Mouse (Mus musculus): ENCODE results near the gene Acsm2. TPM values are rescaled to one million over a fixed set of nuclear protein-coding genes. Genes with fewer than 3 reads are reported as not detected.

The Acsm2 gene
- polyA plus RNA-seq (2012; fragmentation: generic; extraction: Trizol) = not detected
- long read RNA-seq, experiment 1 = 0 reads
- long read RNA-seq, experiment 2 = 0 reads

DNA sequence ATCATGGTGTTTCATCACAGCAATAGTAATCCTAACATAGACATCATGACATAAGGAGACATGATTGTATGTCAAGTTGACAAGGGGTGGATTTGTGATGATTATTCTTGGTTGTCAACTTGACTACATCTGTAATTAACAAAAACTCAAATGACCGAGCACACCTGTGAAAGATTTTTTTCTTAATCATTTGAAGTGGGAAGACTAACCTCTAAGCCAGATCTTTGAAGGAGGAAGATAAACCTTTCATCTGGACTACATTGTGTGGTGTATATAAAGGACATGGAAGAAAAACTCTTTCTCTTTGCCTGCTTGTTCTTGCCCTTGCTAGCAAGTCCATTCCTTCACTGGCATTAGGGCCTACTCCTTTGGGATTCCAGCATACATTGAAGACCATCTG, at the start of gene Acsm2:
Gene Acsm2, plus strand, starts transcription at position 301 of the 400 bp plus-strand sequence.
- Histone ChIP-seq H3K79me3 (ENCODE audit: low read depth) (no peaks in the 10 kb centered on the region), H3K79me2 (ENCODE audit: control insufficient read depth, insufficient read depth) (no peaks in the 10 kb centered on the region), H3K27me3 (ENCODE audit: control insufficient read depth, insufficient read depth, insufficient read length) (no peaks in the 10 kb centered on the region), H3ac (ENCODE audit: control insufficient read depth, insufficient read length, low read depth) (no peak within 1 kb of the TSS), H3K36me3 (ENCODE audit: control insufficient read depth, insufficient read depth) (no peaks in the 10 kb centered on the region), H3K4me3 (ENCODE audit: insufficient read depth, poor library complexity, severe bottlenecking) (no peak within 1 kb of the TSS)
- TF ChIP-seq FOSL1 (IDR thresholded peaks at IDR 0.05; ENCODE audit: insufficient read depth, low read length, poor library complexity, severe bottlenecking) (no peak), USF1 (IDR thresholded peaks at IDR 0.05; ENCODE audit: low read depth) (no peak), CEBPB (IDR thresholded peaks at IDR 0.05; ENCODE audit: low read depth) (no peak), MYOD1 (IDR thresholded peaks at IDR 0.05; ENCODE audit: control insufficient read depth, insufficient read length, low read depth) (no peak), MAX (IDR thresholded peaks at IDR 0.05) (no peak), CTCF (IDR thresholded peaks at IDR 0.05; ENCODE audit: control insufficient read depth, insufficient read depth, insufficient read length) (no peak), MYOG (IDR thresholded peaks at IDR 0.05; ENCODE audit: control insufficient read depth, extremely low read depth, insufficient read length) (no peak)

DNA sequence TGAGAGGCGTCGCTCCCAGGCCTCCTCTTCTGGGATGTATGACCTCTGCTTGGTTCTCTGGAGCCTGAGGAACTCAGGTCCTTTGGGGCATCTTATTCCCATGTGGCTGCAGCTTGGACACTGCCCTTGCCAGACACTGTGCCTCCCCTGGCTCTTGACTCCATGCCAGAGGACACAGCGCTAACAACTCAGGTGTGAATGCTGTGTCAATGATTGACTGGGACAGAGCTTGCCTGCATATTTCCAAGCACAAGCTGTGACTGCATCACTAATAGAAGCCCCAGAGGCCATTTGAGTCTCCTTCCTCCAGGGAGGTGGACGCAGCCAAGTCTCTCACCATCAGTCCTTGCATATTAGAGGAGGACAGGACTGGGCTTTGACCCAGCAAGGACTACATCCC, 43.0 kb upstream of the Acsm2 start:
- TF ChIP-seq MYOG (IDR thresholded peaks at IDR 0.05; ENCODE audit: control insufficient read depth, extremely low read depth, insufficient read length) (no peak), MYOD1 (IDR thresholded peaks at IDR 0.05; ENCODE audit: control insufficient read depth, insufficient read length, low read depth) (no peak), MAX (IDR thresholded peaks at IDR 0.05) (no peak), CEBPB (IDR thresholded peaks at IDR 0.05; ENCODE audit: low read depth) (no peak), USF1 (IDR thresholded peaks at IDR 0.05; ENCODE audit: low read depth) (no peak), FOSL1 (IDR thresholded peaks at IDR 0.05; ENCODE audit: insufficient read depth, low read length, poor library complexity, severe bottlenecking) (no peak), CTCF (IDR thresholded peaks at IDR 0.05; ENCODE audit: control insufficient read depth, insufficient read depth, insufficient read length) (no peak)
- no peak overlapping the region for H3K4me3 ChIP-seq (ENCODE audit: insufficient read depth, poor library complexity, severe bottlenecking)
- H3K36me3 ChIP-seq (ENCODE audit: control insufficient read depth, insufficient read depth) = no peaks in the 10 kb centered on the region
- H3K79me3 ChIP-seq (ENCODE audit: low read depth) = no peaks in the 10 kb centered on the region
- H3K79me2 ChIP-seq (ENCODE audit: control insufficient read depth, insufficient read depth) = no peaks in the 10 kb centered on the region
- no peak overlapping the region for H3ac ChIP-seq (ENCODE audit: control insufficient read depth, insufficient read length, low read depth)
- no peaks in the 10 kb centered on the region for H3K27me3 ChIP-seq (ENCODE audit: control insufficient read depth, insufficient read depth, insufficient read length)

DNA sequence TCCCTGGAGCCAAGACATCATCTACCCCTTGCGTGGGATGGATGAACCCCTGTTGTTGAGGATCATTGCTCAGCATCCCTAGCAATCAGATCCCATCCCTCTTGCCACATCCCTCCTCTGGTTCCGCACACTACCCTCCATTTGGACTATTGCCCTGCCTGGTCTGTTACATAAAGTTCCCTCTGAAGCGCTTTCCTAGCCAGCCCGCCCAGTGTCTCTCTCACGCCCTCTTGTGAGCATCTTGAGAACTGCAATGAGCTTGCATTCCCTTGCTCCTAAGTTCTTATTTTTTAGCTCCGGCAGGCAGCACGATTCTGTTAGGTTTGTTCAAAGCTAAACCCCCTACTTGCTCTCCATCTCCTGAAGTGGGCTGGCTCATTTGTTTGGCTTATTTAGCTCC, 41.1 kb upstream of the Acsm2 start:
- Histone ChIP-seq H3K79me3 (ENCODE audit: low read depth) (no peaks in the 10 kb centered on the region), H3K4me3 (ENCODE audit: insufficient read depth, poor library complexity, severe bottlenecking) (no peak overlapping the region), H3K36me3 (ENCODE audit: control insufficient read depth, insufficient read depth) (no peaks in the 10 kb centered on the region), H3K27me3 (ENCODE audit: control insufficient read depth, insufficient read depth, insufficient read length) (no peaks in the 10 kb centered on the region), H3K79me2 (ENCODE audit: control insufficient read depth, insufficient read depth) (no peaks in the 10 kb centered on the region), H3ac (ENCODE audit: control insufficient read depth, insufficient read length, low read depth) (no peak overlapping the region)
- TF ChIP-seq CTCF (IDR thresholded peaks at IDR 0.05; ENCODE audit: control insufficient read depth, insufficient read depth, insufficient read length) (no peak), MAX (IDR thresholded peaks at IDR 0.05) (no peak), FOSL1 (IDR thresholded peaks at IDR 0.05; ENCODE audit: insufficient read depth, low read length, poor library complexity, severe bottlenecking) (no peak), MYOD1 (IDR thresholded peaks at IDR 0.05; ENCODE audit: control insufficient read depth, insufficient read length, low read depth) (no peak), MYOG (IDR thresholded peaks at IDR 0.05; ENCODE audit: control insufficient read depth, extremely low read depth, insufficient read length) (no peak), CEBPB (IDR thresholded peaks at IDR 0.05; ENCODE audit: low read depth) (no peak), USF1 (IDR thresholded peaks at IDR 0.05; ENCODE audit: low read depth) (no peak)

DNA sequence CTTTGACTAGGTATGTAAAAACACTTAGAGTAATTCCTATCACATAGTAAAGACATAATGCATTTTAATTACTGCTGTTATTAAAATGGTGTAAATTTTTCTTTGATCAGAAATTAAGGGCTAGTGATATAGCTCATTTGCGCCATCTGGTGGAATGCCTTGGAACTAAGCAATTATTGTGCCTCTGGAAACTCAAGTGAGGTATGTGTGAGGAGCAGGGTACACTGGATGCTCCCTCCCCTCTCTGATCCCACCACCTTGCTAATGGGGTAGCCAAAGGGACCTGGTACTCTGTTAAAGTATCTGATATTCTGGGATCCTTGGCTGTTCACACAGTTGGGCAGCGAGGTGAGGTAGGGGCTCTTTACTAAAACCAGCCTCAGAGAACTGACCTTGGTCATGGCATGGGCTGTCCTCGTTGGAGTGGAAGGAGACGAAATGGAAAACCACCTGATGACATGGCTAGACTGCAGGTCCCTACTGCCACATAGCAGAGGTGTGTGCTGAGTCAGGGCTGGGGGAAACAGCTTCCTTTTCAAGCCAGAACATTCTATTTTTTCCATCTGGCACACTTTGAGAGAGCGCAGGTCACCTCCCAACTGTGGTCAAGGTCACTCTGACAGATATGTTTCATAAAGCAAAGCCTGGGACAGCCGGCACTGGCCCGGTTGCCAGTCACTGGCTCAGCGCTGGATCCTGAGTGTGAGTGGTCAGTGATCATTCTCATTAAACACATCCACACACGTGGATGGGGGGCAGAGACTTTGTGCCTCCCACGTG, 38.5 kb upstream of the Acsm2 start:
- Histone ChIP-seq H3K4me3 (ENCODE audit: insufficient read depth, poor library complexity, severe bottlenecking) (no peak overlapping the region), H3K27me3 (ENCODE audit: control insufficient read depth, insufficient read depth, insufficient read length) (no peaks in the 10 kb centered on the region), H3K79me3 (ENCODE audit: low read depth) (no peaks in the 10 kb centered on the region), H3ac (ENCODE audit: control insufficient read depth, insufficient read length, low read depth) (no peak overlapping the region), H3K36me3 (ENCODE audit: control insufficient read depth, insufficient read depth) (no peaks in the 10 kb centered on the region), H3K79me2 (ENCODE audit: control insufficient read depth, insufficient read depth) (no peaks in the 10 kb centered on the region)
- TF ChIP-seq CTCF (IDR thresholded peaks at IDR 0.05; ENCODE audit: control insufficient read depth, insufficient read depth, insufficient read length) (peak; percentile 21), CEBPB (IDR thresholded peaks at IDR 0.05; ENCODE audit: low read depth) (no peak)

- H3K4me3 ChIP-seq (ENCODE audit: insufficient read depth, poor library complexity, severe bottlenecking) = no peak overlapping the region
- no peaks in the 10 kb centered on the region for H3K79me3 ChIP-seq (ENCODE audit: low read depth)
- no peak overlapping the region for H3ac ChIP-seq (ENCODE audit: control insufficient read depth, insufficient read length, low read depth)
- no peaks in the 10 kb centered on the region for H3K36me3 ChIP-seq (ENCODE audit: control insufficient read depth, insufficient read depth)
- H3K27me3 ChIP-seq (ENCODE audit: control insufficient read depth, insufficient read depth, insufficient read length) = no peaks in the 10 kb centered on the region
- TF ChIP-seq MYOD1 (IDR thresholded peaks at IDR 0.05; ENCODE audit: control insufficient read depth, insufficient read length, low read depth) (no peak), CEBPB (IDR thresholded peaks at IDR 0.05; ENCODE audit: low read depth) (no peak), USF1 (IDR thresholded peaks at IDR 0.05; ENCODE audit: low read depth) (no peak), FOSL1 (IDR thresholded peaks at IDR 0.05; ENCODE audit: insufficient read depth, low read length, poor library complexity, severe bottlenecking) (no peak), CTCF (IDR thresholded peaks at IDR 0.05; ENCODE audit: control insufficient read depth, insufficient read depth, insufficient read length) (no peak)
- no peaks in the 10 kb centered on the region for H3K79me2 ChIP-seq (ENCODE audit: control insufficient read depth, insufficient read depth)
These were observed 37.9 kb upstream of the Acsm2 start for GRCm38 (mm10) chr7:119516272-119516558.

DNA sequence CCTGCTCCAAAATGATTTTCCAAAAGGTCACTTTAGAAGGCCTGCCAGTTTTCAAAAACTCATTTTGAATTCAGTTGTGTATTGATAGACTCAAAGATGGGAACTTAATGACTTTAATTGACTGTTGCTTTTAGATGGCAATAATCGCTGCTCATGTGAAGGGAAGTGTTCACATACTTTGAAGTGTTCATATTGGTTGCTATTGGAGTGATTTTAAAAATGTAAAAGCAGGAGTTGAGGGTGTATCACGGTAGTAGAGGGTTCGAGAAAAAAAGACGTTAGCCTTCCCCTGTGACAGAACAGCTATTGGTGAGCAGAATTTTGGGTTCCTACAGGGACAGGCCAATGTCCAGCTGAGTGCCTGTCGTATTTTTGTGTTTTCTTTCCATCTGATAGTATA, 35.0 kb upstream of the Acsm2 start, which contains the start of gene Acsm5:
Gene Acsm5, plus strand, starts transcription at position 301 of the 400 bp plus-strand sequence.
- Histone ChIP-seq H3K27me3 (ENCODE audit: control insufficient read depth, insufficient read depth, insufficient read length) (no peaks in the 10 kb centered on the region), H3K4me3 (ENCODE audit: insufficient read depth, poor library complexity, severe bottlenecking) (no peak within 1 kb of the TSS), H3K36me3 (ENCODE audit: control insufficient read depth, insufficient read depth) (no peaks in the 10 kb centered on the region), H3K79me2 (ENCODE audit: control insufficient read depth, insufficient read depth) (no peaks in the 10 kb centered on the region), H3K79me3 (ENCODE audit: low read depth) (no peaks in the 10 kb centered on the region), H3ac (ENCODE audit: control insufficient read depth, insufficient read length, low read depth) (no peak within 1 kb of the TSS)
- TF ChIP-seq FOSL1 (IDR thresholded peaks at IDR 0.05; ENCODE audit: insufficient read depth, low read length, poor library complexity, severe bottlenecking) (no peak), MYOD1 (IDR thresholded peaks at IDR 0.05; ENCODE audit: control insufficient read depth, insufficient read length, low read depth) (no peak), MYOG (IDR thresholded peaks at IDR 0.05; ENCODE audit: control insufficient read depth, extremely low read depth, insufficient read length) (no peak), CTCF (IDR thresholded peaks at IDR 0.05; ENCODE audit: control insufficient read depth, insufficient read depth, insufficient read length) (no peak), USF1 (IDR thresholded peaks at IDR 0.05; ENCODE audit: low read depth) (no peak), MAX (IDR thresholded peaks at IDR 0.05) (no peak), CEBPB (IDR thresholded peaks at IDR 0.05; ENCODE audit: low read depth) (no peak)

Data from C2C12 (cell line).